Mouse (Mus musculus) liver, postnatal 0 days (tissue): ENCODE results near the gene Mctp1. TPM values are rescaled to one million over a fixed set of nuclear protein-coding genes. Genes with fewer than 3 reads are reported as not detected.

Source experiments
- ATAC-seq: fragments of 200-750 bp; cut with Nextera tagmentation; 2 replicates; pipeline ENCODE4 v1.8.0; 2017; ENCODE audit warnings: mild to moderate bottlenecking, moderate library complexity
- DNase-seq: peaks from one replicate; pipeline ENCODE4 v3.0.0-alpha.2; 2016
- H3K27ac ChIP-seq: fragments of 300-500 bp; sonication (generic); 2 replicates; pipeline ENCODE4 v1.5.1; 2014; ENCODE audit warnings: antibody characterized with exemption, moderate library complexity, mild to moderate bottlenecking, low read depth
- H3K27me3 ChIP-seq: fragments of 300-500 bp; sonication (generic); 2 replicates; pipeline ENCODE4 v1.6.1; 2014; ENCODE audit warnings: low read length, control low read depth, mixed read lengths; ENCODE audit not compliant: insufficient read depth
- H3K36me3 ChIP-seq: fragments of 300-500 bp; sonication (generic); replicated peaks from 2 replicates; pipeline ENCODE4 v1.6.1; 2014; ENCODE audit warnings: mild to moderate bottlenecking, control low read depth, low read length, moderate library complexity, mixed read lengths; ENCODE audit not compliant: insufficient read depth
- H3K4me1 ChIP-seq: fragments of 300-500 bp; sonication (generic); 2 replicates; pipeline ENCODE4 v1.6.1; 2014; ENCODE audit warnings: antibody characterized with exemption, mild to moderate bottlenecking, control low read depth; ENCODE audit not compliant: insufficient read depth
- H3K4me2 ChIP-seq: fragments of 300-500 bp; sonication (generic); 2 replicates; pipeline ENCODE4 v1.6.1; 2014; ENCODE audit warnings: low read depth, mild to moderate bottlenecking, low read length, moderate library complexity, mixed read lengths
- H3K4me3 ChIP-seq: fragments of 300-500 bp; sonication (generic); 2 replicates; pipeline ENCODE4 v1.5.1; 2014; ENCODE audit warnings: low read depth, low read length
- H3K9ac ChIP-seq: fragments of 300-500 bp; sonication (generic); replicated peaks from 2 replicates; pipeline ENCODE4 v1.6.1; 2014; ENCODE audit warnings: mild to moderate bottlenecking, moderate library complexity
- H3K9me3 ChIP-seq: fragments of 300-500 bp; sonication (generic); 2 replicates; pipeline ENCODE4 v1.6.1; 2016; ENCODE audit warnings: mild to moderate bottlenecking, control low read depth, low read length, mixed read lengths
- CTCF ChIP-seq: sonication (generic); IDR thresholded peaks from 2 replicates; pipeline ENCODE4 v1.5.1; 2016; ENCODE audit warnings: antibody characterized with exemption, low read depth
- polyA plus RNA-seq: library from polyadenylated mRNA; unstranded; fragments of >200 nt; fragmentation: Nextera tagmentation; extraction: Ambion mirVana; gene quantifications from 2 replicates; pipeline ENCODE4 v1.2.1, GENCODE M21; 2015

Mctp1 gene
- polyA plus RNA-seq, 1 experiment from 2014 or later, result 2.6 TPM

DNA sequence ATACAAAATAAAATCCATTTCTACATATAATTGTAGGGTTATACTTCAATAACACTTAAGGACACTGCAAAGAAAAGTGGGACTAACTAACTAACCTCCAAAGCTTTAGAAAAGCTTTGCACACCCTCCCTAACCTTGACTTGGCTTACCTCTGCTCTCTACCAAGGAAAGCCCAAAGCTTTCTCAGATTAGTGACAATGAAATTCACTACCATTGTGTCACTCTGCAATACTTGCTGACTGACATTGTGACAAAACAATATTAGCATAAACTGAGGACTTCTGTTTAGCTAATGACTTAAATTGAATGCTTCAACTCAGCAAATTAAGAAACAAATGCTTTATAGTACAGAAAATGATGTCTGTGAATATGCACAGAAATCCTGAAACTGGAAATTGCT is 687.7 kb downstream of the Mctp1 start:
- Histone ChIP-seq H3K27ac (no peak overlapping the region), H3K9me3 (peaks cover under 1% of the 10 kb centered on the region; the same call in 1 of the 2 replicates), H3K9ac (no peak overlapping the region), H3K4me3 (no peak overlapping the region), H3K36me3 (no peaks in the 10 kb centered on the region), H3K27me3 (no peaks in the 10 kb centered on the region), H3K4me1 (no peaks in the 10 kb centered on the region), H3K4me2 (no peak overlapping the region)
- no peak for DNase-seq
- no peak for ATAC-seq
- TF ChIP-seq CTCF, result no peak

Other genes with a start within 250 kb of the Mctp1 start
- not detected in 2 replicates for gene Fam81b, start 79.5 kb upstream of the Mctp1 start, polyA plus RNA-seq